Mouse (Mus musculus) cerebellum, postnatal 10 days (tissue): ENCODE data around the gene Tas2r105.

ENCODE experiments used
- DNase-seq, 2 experiments: peaks; one replicate each; pipeline ENCODE4 v3.0.0; 2021; ENCODE audit warnings: mixed read lengths in 2 of 2

The Tas2r105 gene

GRCm38 (mm10) chr6:131687395-131687794 lies at the start of gene Tas2r105:
Tas2r105 (minus strand) TSS chr6:131687495.
- no peak for DNase-seq

- no peak for DNase-seq
Observed at GRCm38 (mm10) chr6:131712803-131713202, 25.5 kb upstream of the Tas2r105 start.

GRCm38 (mm10) chr6:131689963-131690362 lies 2.7 kb upstream of the Tas2r105 start, which contains the start of gene Tas2r114:
Tas2r114 (minus strand) TSS chr6:131690063.
- DNase-seq = no peak

GRCm38 (mm10) chr6:131685644-131686043 lies 1.7 kb downstream of the Tas2r105 start, which contains the start of gene Tas2r104:
Tas2r104 (minus strand) TSS chr6:131685744.
- no peak for DNase-seq

DNA sequence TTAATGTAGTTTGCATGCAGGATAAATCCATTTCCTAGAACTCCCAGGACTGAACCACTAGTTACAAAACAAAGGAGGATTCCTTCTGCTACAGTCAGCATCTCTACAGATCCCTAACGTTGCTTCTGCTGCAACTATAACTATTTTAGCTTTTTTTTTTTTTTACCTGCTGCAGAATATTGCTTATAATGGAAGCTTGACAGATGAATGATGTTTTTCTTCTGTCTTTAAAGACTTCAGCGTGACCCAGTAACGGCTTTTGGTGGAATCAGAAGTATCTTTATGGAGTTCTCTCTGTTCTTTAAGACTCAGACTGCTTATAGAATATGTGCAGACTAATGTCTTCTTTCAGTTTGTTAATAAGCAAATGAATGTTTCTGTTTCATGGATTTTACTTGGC lies 8.5 kb downstream of the Tas2r105 start, which contains the start of gene Tas2r106:
Tas2r106 (minus strand) TSS at position 101 of the 400 bp plus-strand sequence.
- DNase-seq = no peak

DNA sequence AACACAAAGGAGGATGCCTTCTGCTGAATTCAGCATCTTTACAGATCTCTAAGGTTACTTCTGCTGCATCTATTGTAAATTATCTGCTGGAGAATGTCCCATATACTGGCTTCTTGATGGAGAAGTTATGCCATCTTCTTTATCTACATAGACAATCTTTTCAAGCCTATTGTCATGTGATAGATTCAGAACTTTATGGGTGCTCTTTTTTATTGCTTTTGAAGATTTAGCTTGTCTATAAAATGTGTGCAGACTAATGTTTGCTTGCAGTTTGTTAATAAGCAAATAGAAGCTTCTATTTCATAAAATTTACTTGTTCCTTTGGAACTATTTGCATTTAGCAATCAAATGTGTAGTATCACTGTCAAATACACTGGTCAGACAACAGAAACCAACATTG lies 27.2 kb downstream of the Tas2r105 start, which contains the start of gene Tas2r107:
Tas2r107 (minus strand) TSS at position 101 of the 400 bp plus-strand sequence.
- DNase-seq = no peak
